Mouse (Mus musculus) liver, embryonic 14.5 days (tissue): Measurements from ENCODE around the gene Tomm20. TPM values are rescaled to one million over a fixed set of nuclear protein-coding genes. Genes with fewer than 3 reads are reported as not detected.

Source experiments
- ATAC-seq: fragments of 200-750 bp; cut with Nextera tagmentation; 2 replicates; pipeline ENCODE4 v1.8.0; 2017; ENCODE audit warnings: moderate number of reproducible peaks, mild to moderate bottlenecking, moderate library complexity; ENCODE audit not compliant: insufficient read depth
- DNase-seq, 3 experiments: peaks; one replicate each; pipeline ENCODE4 v3.0.0-alpha.2; 2012 to 2013; ENCODE audit warnings: low read depth in 3 of 3, low spot score in 3 of 3
- H3K27ac ChIP-seq: fragments of 300-500 bp; sonication (generic); 2 replicates; pipeline ENCODE4 v1.5.1; 2014; ENCODE audit warnings: moderate library complexity, mild to moderate bottlenecking, control low read depth, inconsistent platforms
- H3K27me3 ChIP-seq: fragments of 300-500 bp; sonication (generic); 2 replicates; pipeline ENCODE4 v1.6.1; 2014; ENCODE audit warnings: mild to moderate bottlenecking, low read length, moderate library complexity; ENCODE audit not compliant: control insufficient read depth, insufficient read depth
- H3K36me3 ChIP-seq: fragments of 300-500 bp; sonication (generic); replicated peaks from 2 replicates; pipeline ENCODE4 v1.6.1; 2014; ENCODE audit warnings: low read depth; ENCODE audit not compliant: control insufficient read depth, insufficient read depth
- H3K4me1 ChIP-seq, 2 experiments: fragments of 200-500 bp in 1 of 2; fragments of 300-500 bp in 1 of 2; sonication (generic) in 1 of 2; replicated peaks; 2 replicates each; pipeline ENCODE4 v1.6.1; 2012 to 2014; ENCODE audit warnings: antibody characterized with exemption in 1 of 2, inconsistent platforms in 1 of 2, low read length in 1 of 2; ENCODE audit not compliant: control insufficient read depth in 2 of 2, insufficient read depth in 2 of 2
- H3K4me2 ChIP-seq: fragments of 300-500 bp; sonication (generic); 2 replicates; pipeline ENCODE4 v1.6.1; 2014; ENCODE audit warnings: low read depth, mild to moderate bottlenecking, control low read depth, moderate library complexity
- H3K4me3 ChIP-seq, 2 experiments: fragments of 200-500 bp in 1 of 2; fragments of 300-500 bp in 1 of 2; sonication (generic) in 1 of 2; 2 replicates each; pipeline ENCODE4 v1.5.1; 2012 to 2014; ENCODE audit warnings: low read depth in 2 of 2, low read length in 2 of 2, mild to moderate bottlenecking in 2 of 2, control low read depth in 1 of 2, inconsistent platforms in 1 of 2, moderate library complexity in 1 of 2; ENCODE audit not compliant: insufficient read depth in 1 of 2
- H3K9ac ChIP-seq: fragments of 300-500 bp; sonication (generic); replicated peaks from 2 replicates; pipeline ENCODE4 v1.6.1; 2014; ENCODE audit warnings: mild to moderate bottlenecking, control low read depth, moderate library complexity
- H3K9me3 ChIP-seq: fragments of 300-500 bp; sonication (generic); 2 replicates; pipeline ENCODE4 v1.6.1; 2016; ENCODE audit warnings: low read length, mixed read lengths; ENCODE audit not compliant: control insufficient read depth
- CTCF ChIP-seq: IDR thresholded peaks from 2 replicates; pipeline ENCODE4 v1.5.1; 2016; ENCODE audit warnings: antibody characterized with exemption, low read depth, control low read depth
- EP300 ChIP-seq: IDR thresholded peaks from 2 replicates; pipeline ENCODE4 v1.6.1; 2016; ENCODE audit warnings: antibody characterized with exemption, low read depth
- WGBS: fragments of 180-500 bp; shearing (Covaris S2); extraction: QIAGEN DNeasy Blood & Tissue Kit; methylation state at CpG from one replicate; pipeline ENCODE4 v1.1.7; 2014; ENCODE audit not compliant: insufficient replicate concordance; 5-methylcytosine and 5-hydroxymethylcytosine counted together
- polyA plus RNA-seq, 2 experiments: library from polyadenylated mRNA; depleted of rRNA in 1 of 2; stranded (reverse) in 1 of 2; unstranded in 1 of 2; fragments of >200 nt; fragmentation: Nextera tagmentation in 1 of 2; extraction: Ambion mirVana in 1 of 2; gene quantifications; 2 replicates each; pipeline versions ENCODE4 v1.2.1 to v1.2.3; 2012 to 2014

The Tomm20 gene
- polyA plus RNA-seq, 2 experiments = 44.0 to 137 TPM

GRCm38 (mm10) chr8:126962871-126963270 lies 17.2 kb upstream of the Tomm20 start:
- no peak overlapping the region for H3K4me3 ChIP-seq
- no peak for ATAC-seq
- no peak for DNase-seq
- 86% methylated on average over 1 of the region's 1 CpGs for WGBS
- H3K9me3 ChIP-seq = no peaks in the 10 kb centered on the region
- no peak overlapping the region for H3K27ac ChIP-seq
- no peak overlapping the region for H3K4me2 ChIP-seq
- no peaks in the 10 kb centered on the region for H3K27me3 ChIP-seq
- H3K36me3 ChIP-seq = peaks cover 9% of the 10 kb centered on the region
- no peak for TF ChIP-seq CTCF
- H3K9ac ChIP-seq = no peak overlapping the region
- no peaks in the 10 kb centered on the region for H3K4me1 ChIP-seq

- H3K4me1 ChIP-seq = no peaks in the 10 kb centered on the region
- no peak for TF ChIP-seq CTCF
- no peak for TF ChIP-seq EP300
- no peaks in the 10 kb centered on the region for H3K9me3 ChIP-seq
- H3K27me3 ChIP-seq = no peaks in the 10 kb centered on the region
- 86% methylated on average over 3 of the region's 3 CpGs for WGBS
- H3K4me3 ChIP-seq = no peak overlapping the region
- no peak overlapping the region for H3K9ac ChIP-seq
- no peak overlapping the region for H3K27ac ChIP-seq
- ATAC-seq = no peak
- DNase-seq = no peak
- H3K4me2 ChIP-seq = no peak overlapping the region
- peaks cover 19% of the 10 kb centered on the region for H3K36me3 ChIP-seq
Observed at GRCm38 (mm10) chr8:126961516-126961915, 15.9 kb upstream of the Tomm20 start.

- Histone ChIP-seq H3K27ac (no peak overlapping the region), H3K4me2 (no peak overlapping the region), H3K9ac (no peak overlapping the region), H3K36me3 (peaks cover 34% of the 10 kb centered on the region), H3K27me3 (no peaks in the 10 kb centered on the region), H3K9me3 (no peaks in the 10 kb centered on the region), H3K4me1 (no peaks in the 10 kb centered on the region), H3K4me3 (no peak overlapping the region)
- 81% methylated on average over 11 of the region's 11 CpGs for WGBS
- ATAC-seq = no peak
- no peak for TF ChIP-seq CTCF
- TF ChIP-seq EP300 = no peak
- DNase-seq = no peak
Observed at GRCm38 (mm10) chr8:126951900-126952636, 6.4 kb upstream of the Tomm20 start.

- Histone ChIP-seq H3K36me3 (peaks cover 26% of the 10 kb centered on the region), H3K4me3 (no peak overlapping the region), H3K27me3 (no peaks in the 10 kb centered on the region), H3K4me1 (peaks cover 0 to 3% of the 10 kb centered on the region in 2 experiments; a peak in 2 of 4 replicates), H3K9ac (no peak overlapping the region), H3K27ac (no peak overlapping the region), H3K9me3 (no peaks in the 10 kb centered on the region), H3K4me2 (no peak overlapping the region)
- ATAC-seq = no peak
- 71% methylated on average over 2 of the region's 2 CpGs for WGBS
- TF ChIP-seq CTCF = peak; percentile 36; the same call in 1 of the 2 replicates
- no peak for TF ChIP-seq EP300
- no peak for DNase-seq
Observed at GRCm38 (mm10) chr8:126949527-126949926, 3.9 kb upstream of the Tomm20 start.

- no peaks in the 10 kb centered on the region for H3K27me3 ChIP-seq
- H3K9ac ChIP-seq = no peak overlapping the region
- DNase-seq (no peak), ATAC-seq (no peak)
- WGBS = 74% methylated on average over 7 of the region's 7 CpGs
- H3K4me1 ChIP-seq = peaks cover 14 to 22% of the 10 kb centered on the region in 2 experiments
- TF ChIP-seq CTCF = no peak
- TF ChIP-seq EP300 = no peak
- no peak overlapping the region for H3K27ac ChIP-seq
- H3K4me2 ChIP-seq = peak overlapping the region; percentile 80
- peaks cover 19% of the 10 kb centered on the region for H3K36me3 ChIP-seq
- H3K4me3 ChIP-seq = no peak overlapping the region
- no peaks in the 10 kb centered on the region for H3K9me3 ChIP-seq
Observed at GRCm38 (mm10) chr8:126946444-126946843, 800 bp upstream of the Tomm20 start.
